Mouse (Mus musculus) forebrain, embryonic 10.5 days (tissue): Measurements from ENCODE around the gene Esp18. TPM values are rescaled to one million over a fixed set of nuclear protein-coding genes. Genes with fewer than 3 reads are reported as not detected.

Experiments used
- DNase-seq: peaks from one replicate; pipeline ENCODE4 v3.0.0-alpha.2; 2017; ENCODE audit warnings: low spot score; ENCODE audit errors: extremely low spot score
- H3K27ac ChIP-seq: fragments of 300-500 bp; sonication (generic); 2 replicates; pipeline ENCODE4 v1.5.1; 2016; ENCODE audit warnings: mild to moderate bottlenecking
- H3K27me3 ChIP-seq: fragments of 300-500 bp; sonication (generic); 2 replicates; pipeline ENCODE4 v1.6.1; 2016; ENCODE audit warnings: mild to moderate bottlenecking; ENCODE audit not compliant: poor library complexity, severe bottlenecking
- H3K36me3 ChIP-seq: fragments of 300-500 bp; sonication (generic); replicated peaks from 2 replicates; pipeline ENCODE4 v1.6.1; 2016; ENCODE audit warnings: mild to moderate bottlenecking, moderate library complexity
- H3K4me1 ChIP-seq: fragments of 300-500 bp; sonication (generic); 2 replicates; pipeline ENCODE4 v1.6.1; 2016
- H3K4me3 ChIP-seq: fragments of 300-500 bp; sonication (generic); 2 replicates; pipeline ENCODE4 v1.5.1; 2016; ENCODE audit warnings: mild to moderate bottlenecking, moderate library complexity
- H3K9me3 ChIP-seq: fragments of 300-500 bp; sonication (generic); 2 replicates; pipeline ENCODE4 v1.6.1; 2016; ENCODE audit warnings: mild to moderate bottlenecking, moderate library complexity
- WGBS: fragments of 180-500 bp; shearing (Covaris S2); methylation state at CpG from one replicate; pipeline ENCODE4 v1.1.7; 2016; 5-methylcytosine and 5-hydroxymethylcytosine counted together
- microRNA-seq: library from miRNA; unstranded; fragments of <30 nt; microRNA quantifications from one replicate; pipeline ENCODE4, GENCODE M21; 2017
- polyA plus RNA-seq: library from polyadenylated mRNA; unstranded; fragments of >200 nt; fragmentation: Nextera tagmentation; extraction: Ambion mirVana; gene quantifications from 2 replicates; pipeline ENCODE4 v1.2.1, GENCODE M21; 2016

Gene Esp18
- polyA plus RNA-seq, result not detected in 2 replicates

- WGBS, result 87% methylated on average over 2 of the region's 2 CpGs
- H3K9me3 ChIP-seq, result no peaks in the 10 kb centered on the region
- H3K36me3 ChIP-seq, result no peaks in the 10 kb centered on the region
- DNase-seq, result no peak
- no peak within 1 kb of the TSS for H3K4me3 ChIP-seq
- no peaks in the 10 kb centered on the region for H3K4me1 ChIP-seq
- no peak within 1 kb of the TSS for H3K27ac ChIP-seq
- H3K27me3 ChIP-seq, result no peaks in the 10 kb centered on the region
Observed at GRCm38 (mm10) chr17:39406059-39406458, at the start of gene Esp18. TSS of gene Esp18 (plus strand) at chr17:39406359.

GRCm38 (mm10) chr17:39363316-39363715 lies 42.8 kb upstream of the Esp18 start:
- H3K9me3 ChIP-seq, result peaks cover 4% of the 10 kb centered on the region; the same call in 1 of the 2 replicates
- no peak overlapping the region for H3K27ac ChIP-seq
- no peak for DNase-seq
- no peaks in the 10 kb centered on the region for H3K27me3 ChIP-seq
- 73% methylated on average over 3 of the region's 3 CpGs for WGBS
- no peak overlapping the region for H3K4me3 ChIP-seq
- H3K4me1 ChIP-seq, result no peaks in the 10 kb centered on the region
- H3K36me3 ChIP-seq, result no peaks in the 10 kb centered on the region

Small RNA genes within 50 kb of the gene (microRNA-seq; reads per million reads assigned to microRNA genes)
- not detected for gene Gm26429

Other genes starting within 250 kb of the Esp18 start
- not detected in 2 replicates for gene Esp16, start 129.8 kb downstream of the Esp18 start, polyA plus RNA-seq
- not detected in 2 replicates for gene Esp15, start 234.6 kb downstream of the Esp18 start, polyA plus RNA-seq